Mouse (Mus musculus) brain, adult 2 months (tissue): Measurements from ENCODE around the gene Tnxb.
"Not testable (repeated sequence)": the region's sequence is repeated elsewhere in the genome, so short reads cannot be mapped to it uniquely, and the experiment has no call there.

Experiments
- DNase-seq: peaks from one replicate; pipeline ENCODE4 v3.0.0; 2011; ENCODE audit warnings: low read depth, low spot score

Gene Tnxb

DNA sequence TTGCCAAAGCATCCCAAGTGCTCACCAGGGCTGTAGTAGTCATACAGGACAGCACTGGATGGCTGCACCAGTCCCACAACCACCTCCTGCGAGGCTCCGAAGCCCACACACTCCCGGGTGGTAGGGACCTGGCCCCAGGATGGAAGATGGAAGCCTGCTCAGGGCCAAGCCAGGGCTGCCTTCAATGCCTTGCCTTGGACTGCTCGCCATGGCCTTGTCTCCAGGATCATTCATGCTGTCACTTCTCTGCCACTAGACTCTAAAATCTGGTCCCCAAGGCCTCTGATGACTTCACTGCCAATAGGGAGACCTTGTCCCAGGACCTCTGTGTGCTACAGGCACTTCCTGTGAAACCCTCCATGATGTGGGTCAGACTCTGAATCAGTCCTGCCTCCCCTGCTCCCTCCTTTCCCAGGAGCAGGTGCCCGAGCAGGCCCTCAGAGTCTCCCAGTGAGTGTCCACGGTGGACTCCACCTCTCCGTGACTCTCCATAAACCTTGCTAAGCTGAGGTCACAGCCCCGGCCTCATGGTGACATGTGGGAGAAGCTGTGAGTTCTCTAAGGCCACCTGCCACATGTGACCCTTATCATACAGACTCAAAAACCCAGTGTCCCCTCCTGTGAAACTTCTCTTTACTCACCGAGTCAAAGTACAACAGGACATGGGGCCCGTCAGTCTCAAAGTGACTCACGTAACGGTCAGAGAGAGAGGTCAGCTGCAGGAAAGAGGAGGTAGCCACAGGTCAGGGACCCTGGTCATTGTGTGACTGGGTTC lies 59.6 kb downstream of the Tnxb start:
- not testable (repeated sequence) for DNase-seq

DNA sequence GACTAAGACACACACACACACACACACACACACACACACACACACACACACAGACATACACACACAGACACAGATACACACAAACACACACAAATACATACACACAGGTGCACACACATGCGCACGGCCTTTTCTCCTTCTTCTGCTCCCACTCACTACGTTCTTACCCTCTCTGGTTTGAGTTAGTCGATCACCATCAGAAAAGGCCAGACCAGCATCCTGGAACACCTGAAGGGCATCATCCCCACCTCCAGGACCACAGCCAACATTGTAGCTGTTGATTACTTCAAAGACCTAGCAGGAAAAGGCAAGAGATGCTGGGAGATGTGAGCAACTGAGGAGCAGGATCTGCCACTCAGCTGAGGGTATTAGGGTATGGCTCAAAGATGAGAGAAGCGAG lies 67.1 kb downstream of the Tnxb start:
- DNase-seq, result not testable (repeated sequence)

DNA sequence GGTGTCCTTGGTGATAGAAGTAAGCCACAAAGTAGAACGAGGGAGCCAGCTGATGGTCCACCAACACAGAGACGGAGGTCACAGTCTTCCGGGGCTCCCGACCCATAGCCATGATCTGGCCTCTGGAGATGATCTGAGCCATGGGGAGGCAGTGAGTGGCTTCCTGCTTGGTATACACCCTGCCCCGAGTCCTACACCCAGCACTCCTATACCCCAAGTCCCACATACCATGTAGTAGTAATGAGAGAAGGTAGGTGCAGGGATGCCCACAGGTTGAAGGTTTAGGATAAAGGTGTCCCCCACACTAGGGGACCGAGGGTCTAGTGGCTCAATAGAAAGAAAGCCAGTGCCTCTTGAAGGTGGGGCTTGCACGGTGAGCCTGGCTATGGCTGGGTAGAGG lies 69.4 kb downstream of the Tnxb start:
- DNase-seq, result not testable (repeated sequence)

DNA sequence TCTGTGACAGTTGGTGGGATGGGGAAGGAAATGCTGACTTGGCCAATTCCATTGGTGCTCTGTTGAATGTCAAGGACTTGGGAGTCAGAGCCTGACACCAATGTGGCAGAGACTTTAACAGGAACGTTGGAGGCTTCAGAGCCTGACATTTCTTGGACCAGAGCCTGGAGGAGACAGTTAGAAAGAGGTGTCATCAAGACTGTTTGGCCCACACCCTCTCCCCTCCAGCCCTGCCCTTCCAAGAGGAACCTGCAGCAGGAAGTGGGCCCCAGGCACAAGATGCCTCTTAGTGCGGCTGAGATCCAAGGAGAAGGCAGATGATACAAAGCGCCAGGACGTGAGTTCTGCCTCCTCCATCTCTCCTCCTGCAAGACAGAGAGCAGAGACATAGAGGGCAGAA lies 69.9 kb downstream of the Tnxb start:
- DNase-seq, result no peak

DNA sequence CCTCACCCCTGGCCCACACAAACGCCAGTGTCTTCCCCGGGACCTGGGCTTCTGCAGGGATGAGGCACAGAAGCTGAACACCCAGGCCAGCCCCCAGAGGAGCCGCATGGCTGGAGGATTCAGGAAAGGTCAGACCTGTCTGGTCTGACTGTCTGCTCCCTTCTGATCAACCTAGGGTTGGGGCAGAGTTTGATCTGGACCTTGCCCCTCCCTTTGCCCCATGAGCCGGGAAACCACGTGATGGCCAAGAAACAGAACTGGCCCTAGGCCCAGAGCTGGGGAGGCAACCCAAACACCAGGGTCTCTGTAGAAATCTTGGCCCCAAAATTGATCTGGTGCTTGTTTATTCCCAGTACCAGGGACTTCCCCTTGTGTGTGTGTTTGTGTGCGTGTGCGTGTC lies 73.4 kb downstream of the Tnxb start, which contains the start of gene C4b:
Gene C4b (minus strand): TSS at position 164 of the 400 bp plus-strand sequence.
- DNase-seq, result peak; percentile 37

DNA sequence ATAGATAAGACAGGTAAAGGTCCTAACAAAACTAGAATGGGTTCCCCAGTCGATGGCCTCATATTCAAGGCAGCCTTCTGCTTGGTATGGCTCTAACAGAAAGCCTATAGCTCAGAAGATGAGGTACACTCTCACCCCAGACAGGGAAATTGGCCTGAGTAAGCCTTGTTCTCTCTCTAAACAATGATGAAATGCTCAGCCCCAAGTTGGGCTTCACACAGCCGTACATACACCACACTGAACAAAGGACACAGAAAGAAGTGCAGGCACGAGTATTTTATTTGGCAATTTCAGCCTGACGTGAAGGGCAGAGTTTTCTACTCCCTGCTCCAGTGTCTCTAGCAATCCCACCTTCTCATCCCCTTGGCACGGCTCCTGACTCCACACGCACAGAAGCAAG lies 73.9 kb downstream of the Tnxb start:
- no peak for DNase-seq

DNA sequence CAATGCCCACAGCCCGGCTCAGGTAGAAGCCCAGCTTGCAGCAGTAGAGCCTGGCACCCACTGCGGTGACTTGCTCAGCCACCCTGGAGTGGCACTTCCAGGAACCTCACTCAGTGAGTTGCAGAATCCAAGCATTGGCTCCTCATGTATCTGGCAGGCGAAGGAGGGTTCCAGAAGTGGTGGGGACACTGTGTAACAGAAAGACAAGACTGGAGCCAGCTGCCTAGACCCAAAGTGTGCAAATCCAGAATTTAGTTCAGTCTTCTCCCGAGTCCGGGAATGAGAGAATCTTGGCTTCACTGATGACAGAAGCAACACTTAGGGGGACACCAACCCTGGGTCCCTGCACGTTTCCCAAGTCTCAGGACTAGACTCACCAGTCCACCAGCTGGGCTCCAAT lies 74.3 kb downstream of the Tnxb start:
- not testable (repeated sequence) for DNase-seq

DNA sequence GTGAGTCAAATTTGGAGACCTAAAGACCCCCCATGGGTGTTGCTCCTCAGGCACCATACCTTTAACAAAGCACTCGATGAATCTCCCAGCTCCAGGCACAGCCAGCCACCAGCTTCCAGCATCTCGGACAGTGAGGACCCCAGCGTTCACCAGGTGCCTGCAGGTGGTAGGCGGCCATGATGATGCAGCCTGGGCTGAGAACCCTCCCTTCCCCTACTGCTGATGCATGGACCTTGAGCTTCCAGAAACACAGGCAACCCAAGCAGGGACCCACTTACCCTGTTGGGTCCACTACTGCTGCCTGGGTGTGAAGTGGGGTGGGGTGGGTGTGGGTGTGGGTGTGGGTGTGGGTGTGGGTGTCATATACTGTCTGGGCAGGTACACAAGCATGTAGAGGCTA lies 74.8 kb downstream of the Tnxb start:
- DNase-seq, result not testable (repeated sequence)

DNA sequence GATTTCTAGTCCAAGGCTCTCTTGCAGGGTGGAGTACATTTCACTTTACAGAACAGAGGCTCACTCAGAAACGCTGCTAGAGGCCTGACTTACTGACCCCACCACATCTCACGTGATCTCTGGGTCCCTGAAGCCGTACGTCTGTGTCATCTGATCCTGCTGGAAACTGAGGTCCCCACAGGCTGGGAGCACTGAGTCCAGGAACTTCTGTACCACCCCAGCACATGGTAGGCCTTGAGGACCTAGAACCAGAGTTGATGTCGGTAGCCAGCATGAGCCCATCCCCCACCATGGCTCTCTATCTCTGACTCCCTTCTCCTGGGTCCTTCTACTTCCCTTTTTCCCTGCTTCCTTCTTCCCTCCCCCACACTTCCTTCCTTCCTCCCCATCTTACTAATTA lies 76.2 kb downstream of the Tnxb start:
- DNase-seq, result no peak

DNA sequence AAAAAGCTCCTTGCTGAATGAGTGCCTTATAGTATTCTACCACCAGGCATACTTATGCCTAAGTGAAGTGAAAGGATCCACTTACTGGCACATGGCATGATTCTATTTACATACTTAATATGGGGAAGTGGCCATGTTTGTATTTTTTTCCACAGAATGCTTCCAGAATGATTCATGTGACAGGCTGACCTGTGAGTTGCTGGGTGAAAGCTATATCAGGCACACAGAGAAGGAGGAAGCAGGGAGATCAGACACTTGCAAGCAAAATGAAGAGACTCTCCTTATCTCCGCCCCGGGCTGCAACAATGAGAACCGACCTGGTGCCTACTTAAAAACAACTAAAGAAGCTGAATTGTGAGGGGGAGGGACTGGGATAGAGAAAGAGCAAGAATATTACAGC lies 91.1 kb downstream of the Tnxb start:
- no peak for DNase-seq
